Mouse (Mus musculus) cerebellum, postnatal 10 days (tissue): ENCODE data around the gene Ddx21.
A peak's percentile ranks its signal among the peaks of the same experiment; 100 is the strongest.
"Not testable (repeated sequence)": the region's sequence is repeated elsewhere in the genome, so short reads cannot be mapped to it uniquely, and the experiment has no call there.

Experiments
- DNase-seq, 2 experiments: peaks; one replicate each; pipeline ENCODE4 v3.0.0; 2021; ENCODE audit warnings: mixed read lengths in 2 of 2

Gene Ddx21

DNA sequence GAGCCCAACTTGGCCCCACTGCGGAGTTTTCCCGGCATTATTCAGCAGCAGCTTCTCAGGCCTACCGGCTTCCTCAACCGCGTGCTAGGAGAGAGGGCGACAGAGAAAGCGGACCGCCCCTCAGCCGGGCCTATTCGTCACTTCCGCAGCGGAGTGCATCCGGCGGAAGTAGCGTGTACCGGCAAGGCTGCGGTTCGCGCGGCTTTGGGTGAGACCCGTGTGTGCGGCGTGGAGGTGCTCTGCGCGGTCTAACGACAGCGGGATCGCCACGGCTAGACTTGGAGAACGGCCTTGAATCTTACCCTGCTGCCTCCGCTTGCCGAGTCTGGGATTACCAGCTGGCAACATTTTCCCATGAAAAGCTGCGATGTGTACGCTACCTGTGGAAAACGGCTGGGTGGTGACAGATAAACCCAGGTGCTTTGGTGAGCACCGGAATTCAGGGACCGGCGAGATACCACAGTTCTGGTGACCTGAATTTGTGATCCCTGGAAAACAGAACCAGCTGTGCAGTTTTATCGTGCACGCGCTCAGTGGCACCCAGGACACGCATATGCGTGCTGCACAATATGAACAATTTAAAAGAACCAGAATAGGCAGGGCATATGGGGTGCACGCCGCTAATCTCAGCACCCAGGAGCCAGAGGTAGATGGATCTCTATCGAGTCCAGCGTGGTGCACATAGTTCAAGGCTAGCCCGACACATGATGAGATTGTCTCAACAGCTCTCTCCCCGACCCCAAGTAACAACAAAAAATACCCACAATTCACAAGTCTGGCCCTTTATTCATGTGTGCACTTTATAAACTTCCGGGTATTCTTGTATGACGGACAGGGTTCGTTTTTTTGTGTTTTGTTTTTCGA, at the start of gene Ddx21:
TSS of gene Ddx21 (minus strand) at position 105 of the 864 bp plus-strand sequence.
- DNase-seq: peak; percentile 94 to 95

DNA sequence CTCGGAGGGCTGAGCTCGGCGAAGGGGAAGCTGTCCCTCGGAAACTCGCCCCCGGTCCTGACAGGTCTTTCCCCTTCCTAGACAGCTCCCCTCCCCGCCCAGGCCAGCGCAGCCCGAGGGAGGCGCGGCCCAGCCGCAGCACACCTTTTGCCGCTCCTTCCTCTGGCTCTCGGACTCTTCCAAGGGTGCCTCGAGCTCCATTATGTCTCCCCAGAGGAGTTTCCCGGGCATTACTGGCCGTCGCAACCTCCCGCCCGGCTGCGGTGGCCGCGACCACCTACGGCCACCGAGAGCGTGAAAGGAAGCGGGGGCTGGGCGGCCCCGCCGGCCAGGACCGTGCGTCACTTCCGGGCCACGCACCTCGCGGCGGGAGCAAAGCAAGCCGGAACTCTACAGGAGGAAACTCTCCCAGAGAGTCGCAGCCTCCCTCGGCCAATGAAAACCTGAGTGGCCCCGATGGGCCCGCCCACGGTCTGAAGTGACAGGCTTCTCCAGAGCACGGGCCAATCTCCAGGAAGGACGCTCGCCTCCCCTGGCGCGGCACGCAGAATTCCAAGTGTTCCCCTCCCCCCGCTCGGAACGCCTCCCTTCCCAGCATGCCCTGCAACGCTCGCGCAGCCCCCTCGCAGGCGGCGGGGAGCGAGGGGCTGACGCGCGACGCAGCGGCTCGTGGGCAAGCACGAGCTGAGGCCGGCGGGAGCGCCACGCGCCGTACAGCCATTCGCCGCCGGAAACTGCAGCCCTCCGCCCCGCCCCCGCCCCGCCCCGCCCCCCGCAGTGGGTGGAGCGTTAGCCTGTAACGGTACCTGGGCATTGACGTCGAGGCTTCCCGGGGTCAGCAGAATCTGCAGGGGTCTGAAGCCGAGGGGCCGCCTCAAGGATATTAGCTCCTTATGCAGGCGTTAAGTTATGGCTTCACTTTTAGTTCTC, 49.1 kb upstream of the Ddx21 start, which contains the start of gene Ddx50:
TSS of gene Ddx50 (minus strand) at position 338 of the 930 bp plus-strand sequence.
- peak; percentile 100 for DNase-seq

DNA sequence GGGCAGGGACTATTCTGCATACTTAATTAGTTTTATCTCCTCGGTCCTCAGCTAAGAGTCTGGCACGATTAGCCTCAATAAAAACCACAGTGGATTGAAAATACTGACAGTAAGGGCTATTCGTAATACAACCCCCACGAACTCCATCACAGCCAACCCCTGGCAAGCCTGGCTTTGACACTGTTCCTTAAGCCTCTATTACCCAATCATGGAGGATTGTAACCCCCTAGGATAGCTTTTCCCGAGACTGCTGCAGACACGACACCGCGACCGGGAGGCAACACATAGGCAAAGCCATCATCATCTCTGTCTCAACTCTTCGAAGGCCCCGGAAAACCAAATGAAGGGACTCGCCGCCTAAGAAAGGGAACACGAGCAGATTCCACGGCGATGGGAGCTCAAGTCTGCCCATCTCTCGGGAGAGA, 48.3 kb upstream of the Ddx21 start:
- no peak for DNase-seq

DNA sequence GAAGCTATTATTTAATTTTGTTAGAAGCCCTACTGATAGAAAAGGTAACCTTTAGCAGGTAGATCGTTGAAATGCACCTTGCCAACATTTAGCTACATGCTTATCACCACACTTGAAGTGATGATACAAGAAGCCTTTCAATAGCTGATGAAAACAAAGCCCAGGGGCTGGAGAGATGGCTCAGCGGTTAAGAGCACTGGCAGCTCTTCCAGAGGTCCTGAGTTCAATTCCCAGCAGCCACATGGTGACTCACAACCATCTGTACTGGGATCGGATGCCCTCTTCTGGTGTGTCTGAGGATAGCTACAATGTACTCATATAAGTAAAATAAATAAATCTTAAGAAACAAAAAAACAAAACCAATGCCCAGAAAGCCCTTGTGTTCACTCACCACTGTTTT, 2.1 kb upstream of the Ddx21 start:
- no peak for DNase-seq

DNA sequence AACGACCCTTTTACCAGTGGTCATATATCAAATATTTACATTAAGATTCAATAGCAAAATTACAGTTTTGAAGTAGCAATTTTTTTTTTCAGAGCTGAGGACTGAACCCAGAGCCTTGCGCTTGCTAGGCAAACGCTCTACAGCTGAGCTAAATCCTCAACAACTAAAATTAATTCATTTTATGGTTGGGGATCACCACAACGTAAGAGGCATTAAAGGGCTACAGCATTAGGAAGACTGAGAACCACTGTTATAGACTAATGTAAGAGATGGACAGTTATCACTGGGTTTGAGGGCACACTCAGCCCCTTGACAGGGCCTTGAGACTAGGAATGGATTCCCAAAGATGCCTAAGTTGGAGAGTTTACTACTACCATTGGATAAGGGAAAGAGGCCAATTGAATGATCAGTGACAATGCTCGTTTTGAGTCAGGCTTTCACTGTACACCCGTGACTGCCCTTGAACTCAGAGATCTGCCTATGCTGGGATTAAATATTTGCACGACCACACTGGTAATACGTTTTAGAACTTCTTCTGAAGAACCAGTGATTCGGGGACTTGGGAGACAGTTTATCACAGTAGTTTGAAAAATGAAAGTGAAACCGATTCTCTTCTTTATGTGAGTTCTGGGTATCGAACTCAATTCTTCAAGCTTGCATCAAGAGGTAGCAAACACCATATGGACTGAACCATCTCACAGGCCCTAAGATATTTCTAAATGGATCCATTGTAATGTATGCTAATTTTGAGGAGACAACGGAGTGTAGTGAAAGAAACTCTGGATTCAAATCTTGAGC, 1.4 kb upstream of the Ddx21 start:
- no peak for DNase-seq

DNA sequence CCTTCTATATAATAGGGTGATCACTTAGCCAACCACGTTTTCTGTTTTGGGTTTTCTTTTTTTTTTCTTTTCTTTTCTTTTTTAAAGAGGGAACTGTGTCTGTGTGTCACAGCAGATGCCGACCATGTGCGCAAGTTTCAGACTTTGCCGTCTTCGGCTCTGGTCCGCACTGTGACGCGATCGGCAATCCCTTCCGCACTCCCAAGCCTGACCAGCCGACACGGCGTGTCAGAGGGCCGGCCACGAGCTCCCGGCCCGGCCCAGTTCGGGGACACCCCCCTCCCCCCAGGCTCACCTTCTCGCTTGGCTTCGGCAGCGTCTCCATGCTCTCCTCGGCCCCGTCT, 276 bp downstream of the Ddx21 start:
- no peak for DNase-seq

DNA sequence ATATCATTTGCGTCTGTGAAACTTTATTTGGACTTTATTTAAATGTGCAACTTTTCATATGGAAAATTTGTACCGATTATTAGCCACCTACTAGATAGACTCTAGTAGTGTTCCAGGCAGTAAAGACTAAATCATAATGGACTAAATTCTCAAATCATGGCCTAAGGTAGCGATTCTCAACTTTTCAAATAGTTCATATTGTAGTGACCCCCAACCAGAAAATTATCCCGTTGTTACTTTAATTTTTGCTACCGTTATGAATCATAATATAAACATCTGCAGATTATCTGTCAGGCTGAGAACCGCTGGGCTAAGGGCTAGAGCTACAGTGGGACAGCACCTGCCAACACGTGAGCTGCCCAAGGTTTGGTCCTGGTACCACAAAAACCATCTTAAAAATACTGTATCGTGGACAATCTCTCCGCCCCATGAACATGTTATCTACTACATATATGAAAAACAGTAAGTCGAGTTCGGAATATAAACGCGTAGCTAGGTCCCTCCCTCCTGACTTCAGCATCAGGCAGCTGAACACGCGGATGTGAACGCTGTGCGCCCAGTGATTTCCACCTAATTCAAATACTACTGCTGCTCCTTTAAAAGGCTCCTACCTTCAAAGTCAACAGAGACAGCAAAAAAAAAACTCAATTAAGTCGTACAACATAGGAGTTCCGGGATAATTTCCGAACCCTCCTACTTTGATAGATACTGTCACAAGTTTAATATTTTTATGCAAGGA, 859 bp downstream of the Ddx21 start:
- no peak for DNase-seq

DNA sequence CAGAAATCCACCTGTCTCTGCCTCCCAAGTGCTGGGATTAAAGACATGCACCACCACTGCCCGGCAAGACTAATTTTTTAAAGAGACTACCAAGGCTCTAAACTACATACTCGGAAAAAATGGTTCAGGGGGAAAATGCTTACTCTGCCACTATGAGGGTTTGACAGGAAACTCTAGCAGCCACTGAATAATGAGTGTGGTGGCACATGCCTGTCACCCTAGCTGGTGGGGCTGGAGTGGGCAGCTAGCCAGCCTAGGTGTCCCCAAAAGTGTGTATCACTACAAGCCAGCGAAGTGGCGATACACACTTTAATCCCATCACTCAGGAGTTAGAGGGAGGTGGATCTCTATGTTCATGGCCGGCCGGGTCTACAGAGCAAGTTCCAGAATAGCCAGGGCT, 2.0 kb downstream of the Ddx21 start:
- no peak for DNase-seq

DNA sequence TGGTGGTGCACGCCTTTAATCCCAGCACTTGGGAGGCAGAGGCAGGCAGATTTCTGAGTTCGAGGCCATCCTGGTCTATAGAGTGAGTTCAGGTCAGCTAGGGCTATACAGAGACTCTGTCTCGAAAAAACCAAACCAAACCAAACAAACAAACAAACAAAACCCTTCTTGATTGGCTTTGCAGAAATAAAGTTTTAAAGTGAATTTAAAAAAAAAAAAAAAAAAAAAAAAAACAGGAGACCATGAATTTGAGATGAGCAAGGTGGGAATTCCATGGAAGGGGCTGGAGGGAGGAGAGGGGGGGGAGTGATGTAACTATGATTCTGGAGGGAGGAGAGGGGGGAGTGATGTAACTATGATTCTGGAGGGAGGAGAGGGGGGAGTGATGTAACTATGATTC, 2.8 kb downstream of the Ddx21 start:
- not testable (repeated sequence) for DNase-seq

DNA sequence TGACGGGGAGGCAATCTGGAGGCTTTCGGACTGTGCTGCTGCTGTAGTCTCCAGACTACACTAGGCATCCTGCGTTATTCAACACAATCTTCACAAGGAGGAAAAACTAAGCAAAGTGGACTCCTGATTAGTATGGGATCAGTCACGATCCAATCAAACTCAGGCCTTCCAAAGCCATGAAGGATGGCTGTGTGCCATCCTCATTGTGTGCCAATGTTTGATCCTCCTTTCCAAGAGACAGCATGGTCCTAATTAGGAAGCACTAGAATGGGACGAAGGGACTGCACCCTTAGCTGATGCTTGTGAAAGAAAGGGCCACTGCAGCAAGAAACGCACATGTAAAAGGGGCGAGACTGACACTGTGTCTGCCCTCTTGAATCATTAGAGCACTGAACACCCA, 9.6 kb downstream of the Ddx21 start:
- DNase-seq: peak; percentile 28

DNA sequence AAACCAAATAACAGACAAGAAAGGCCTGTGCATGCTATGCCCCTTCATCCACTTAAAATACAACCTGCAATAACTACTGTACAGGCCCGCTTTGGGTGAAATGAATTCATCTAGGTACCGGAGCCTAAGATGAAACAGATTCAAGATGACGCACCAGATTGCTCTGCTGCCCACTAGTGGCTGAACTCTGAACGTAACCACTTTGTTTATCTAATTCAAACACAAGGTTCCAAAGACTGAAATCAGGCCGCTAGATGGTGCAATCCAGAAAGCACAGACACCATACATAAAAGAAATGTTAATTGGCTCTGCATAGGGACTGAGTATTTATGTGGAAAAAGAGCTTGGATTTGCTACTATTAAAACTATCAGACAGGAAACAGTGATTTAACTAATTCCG, 11.9 kb downstream of the Ddx21 start:
- DNase-seq: peak; percentile 94 to 96

DNA sequence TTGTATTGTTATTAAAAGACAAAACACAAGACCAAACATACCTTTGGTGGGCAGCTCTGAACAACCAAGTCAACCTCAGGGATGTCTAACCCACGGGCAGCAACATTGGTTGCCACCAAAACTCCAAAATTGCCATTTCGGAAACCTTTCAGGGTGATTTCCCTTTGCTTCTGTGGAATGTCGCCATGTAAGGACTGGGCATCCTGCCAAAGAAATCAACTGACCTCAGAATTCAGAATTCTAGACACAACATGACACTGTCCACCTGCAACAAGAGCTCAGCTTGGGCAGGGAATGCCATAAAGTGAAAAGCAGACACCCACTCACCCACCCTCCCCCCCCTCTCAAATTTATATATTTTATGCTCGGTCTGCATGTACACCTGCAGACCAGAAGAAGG, 13.5 kb downstream of the Ddx21 start:
- peak; percentile 24 to 50 for DNase-seq

DNA sequence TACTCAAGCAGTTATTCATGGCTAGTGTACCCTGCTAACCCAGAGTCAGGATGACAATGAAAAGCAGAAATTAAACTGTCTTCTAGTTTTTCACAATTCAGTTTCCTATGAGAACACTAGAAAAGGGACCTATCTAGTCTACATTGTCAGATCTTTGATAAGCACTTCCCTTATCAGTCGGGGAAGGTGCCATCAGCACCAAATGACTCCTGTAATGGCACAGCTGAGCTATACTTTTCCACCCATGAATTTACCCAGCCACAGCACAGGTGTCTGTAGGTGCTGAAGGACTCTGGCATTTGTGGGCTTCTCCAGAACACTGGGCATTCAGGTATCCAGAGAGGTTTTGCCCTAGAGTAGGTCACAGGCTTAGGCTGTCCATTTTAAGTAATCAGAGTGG, 18.8 kb downstream of the Ddx21 start:
- no peak for DNase-seq

DNA sequence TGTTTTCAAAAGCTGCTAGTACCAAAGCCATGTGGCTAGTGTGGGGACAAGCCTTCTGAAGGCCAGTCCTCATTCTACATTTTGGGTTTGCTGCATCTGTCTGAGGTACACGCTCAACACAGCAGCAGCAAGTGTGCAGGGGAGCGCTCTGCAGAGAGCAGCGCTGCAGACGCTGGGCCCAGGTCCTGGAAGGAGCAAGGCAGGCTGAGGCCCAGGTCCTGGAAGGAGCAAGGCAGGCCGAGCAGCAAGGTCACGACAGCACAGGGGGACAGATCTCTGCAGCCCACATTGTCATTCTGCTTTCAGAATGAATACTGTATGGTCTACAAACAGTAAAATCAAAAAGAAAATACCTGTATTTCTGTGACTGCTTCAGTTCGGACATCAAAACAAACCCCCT, 19.4 kb downstream of the Ddx21 start:
- no peak for DNase-seq

DNA sequence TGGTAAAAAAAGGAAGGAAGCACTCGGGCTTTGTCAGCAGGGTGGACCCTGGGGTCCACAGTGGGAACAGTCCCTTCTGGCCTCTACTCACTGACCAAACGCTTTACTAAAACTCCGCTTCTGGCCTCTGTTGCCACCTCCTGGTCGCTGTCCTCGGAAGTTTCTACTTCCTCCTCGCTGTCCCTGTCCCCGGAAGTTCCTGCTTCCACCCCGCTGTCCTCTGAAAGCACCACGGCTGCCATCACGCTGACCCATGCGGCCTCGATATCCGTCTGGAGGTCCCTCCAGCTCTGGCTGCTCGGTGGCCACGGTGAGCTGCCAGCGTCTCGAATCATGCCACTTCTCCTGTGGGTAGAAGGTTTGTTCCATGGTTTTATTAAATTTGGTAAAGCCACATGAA, 19.8 kb downstream of the Ddx21 start:
- DNase-seq: no peak

DNA sequence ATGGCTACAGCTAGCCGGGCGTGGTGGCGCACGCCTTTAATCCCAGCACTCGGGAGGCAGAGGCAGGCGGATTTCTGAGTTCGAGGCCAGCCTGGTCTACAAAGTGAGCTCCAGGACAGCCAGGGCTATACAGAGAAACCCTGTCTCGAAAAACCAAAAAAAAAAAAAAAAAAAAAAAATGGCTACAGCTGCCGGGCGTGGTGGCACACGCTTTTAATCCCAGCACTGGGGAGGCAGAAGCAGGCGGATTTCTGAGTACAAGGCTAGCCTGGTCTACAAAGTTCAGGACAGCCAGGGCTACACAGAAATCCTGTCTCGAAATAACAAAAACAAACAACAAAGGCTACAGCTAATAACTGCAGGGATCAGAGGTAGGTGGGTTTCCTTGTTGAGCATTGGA, 23.0 kb downstream of the Ddx21 start:
- not testable (repeated sequence) for DNase-seq

DNA sequence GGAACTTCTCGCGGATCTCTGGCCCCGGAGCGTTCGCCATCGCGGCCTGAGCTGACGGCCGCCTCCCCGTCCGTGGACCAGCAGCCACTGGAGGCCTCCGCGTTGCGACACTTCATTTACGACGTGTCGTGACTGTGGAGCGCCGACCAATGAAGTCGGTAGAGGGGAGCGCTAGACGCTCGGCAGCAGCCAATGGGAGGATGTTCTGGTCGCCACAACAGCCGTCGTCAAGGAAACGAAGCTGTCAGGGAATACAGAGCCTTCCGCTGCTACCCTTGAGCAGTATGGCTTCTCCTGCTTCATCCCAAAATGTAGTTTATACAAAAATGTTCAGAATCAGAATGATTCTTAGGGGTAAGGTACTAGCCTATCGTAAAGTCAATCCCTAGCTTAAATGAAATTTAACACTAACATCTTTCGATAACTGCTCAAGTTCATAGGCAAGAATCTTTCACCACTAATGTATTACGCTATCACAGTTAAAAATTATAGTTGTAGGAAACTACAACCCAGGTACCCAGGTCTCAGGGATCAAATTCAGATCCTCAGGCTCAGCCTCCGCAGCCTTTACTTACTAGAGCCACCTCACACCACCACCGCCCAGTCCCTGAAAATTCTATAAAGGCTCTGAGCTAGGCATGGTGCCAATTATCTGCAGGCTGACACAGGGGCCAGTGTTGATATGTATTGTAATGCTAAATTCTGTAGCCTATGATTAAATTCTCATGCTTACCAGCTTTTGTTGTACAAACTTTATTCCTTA, 23.6 kb downstream of the Ddx21 start, which contains the start of gene Kif1bp:
TSS of gene Kif1bp (minus strand) at position 120 of the 763 bp plus-strand sequence.
- peak; percentile 97 for DNase-seq

DNA sequence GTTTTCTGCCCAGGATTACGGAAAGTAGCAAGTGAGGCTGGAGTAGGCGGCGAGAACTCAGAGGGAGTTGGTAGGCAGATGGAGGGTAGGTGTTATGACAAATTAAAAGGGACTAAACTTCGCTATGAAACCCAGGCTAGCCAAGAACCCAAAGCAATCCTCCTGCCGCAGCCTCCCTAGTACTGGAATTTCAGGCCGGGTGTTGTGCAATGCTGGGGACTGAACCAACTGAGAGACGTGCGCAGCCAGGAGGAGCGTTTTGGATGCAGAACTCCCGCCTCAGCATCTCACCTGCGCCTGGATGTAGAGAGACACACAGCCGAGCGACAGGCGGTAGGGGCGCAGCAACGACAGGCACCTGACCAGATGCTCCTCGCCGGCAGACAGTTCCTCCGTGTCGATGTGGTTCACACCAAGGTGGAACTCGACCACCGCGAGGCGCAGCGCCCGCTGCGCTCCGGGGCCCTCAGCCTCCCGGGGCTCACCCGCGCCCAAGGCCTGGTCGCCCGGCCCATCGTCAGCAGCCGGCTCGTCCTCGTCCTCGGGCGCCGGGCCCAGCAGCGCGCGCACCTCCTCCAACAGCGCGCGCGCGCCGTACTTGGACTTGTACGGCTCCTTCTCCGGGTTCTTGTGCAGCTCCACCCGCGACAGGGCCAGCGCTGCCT, 24.3 kb downstream of the Ddx21 start:
- no peak for DNase-seq

DNA sequence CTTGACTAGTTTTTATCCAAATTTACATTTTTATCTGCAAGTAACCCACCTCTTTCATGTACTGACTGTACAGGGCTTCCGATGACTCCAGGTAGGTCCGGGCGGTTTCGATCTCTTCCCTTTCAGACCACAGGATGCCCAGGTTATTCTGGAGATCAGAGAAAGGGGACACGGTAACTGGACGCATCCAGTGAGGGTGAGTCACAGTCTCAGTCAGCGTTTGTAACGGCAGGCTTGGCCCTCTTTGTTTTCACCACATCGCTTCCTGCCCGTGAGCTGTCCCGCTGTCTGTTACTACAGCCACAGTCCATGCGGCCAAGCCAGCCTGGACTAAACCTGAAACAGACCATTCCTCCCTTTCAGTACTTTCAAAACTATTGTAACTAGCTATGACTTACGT, 27.1 kb downstream of the Ddx21 start:
- DNase-seq: no peak

DNA sequence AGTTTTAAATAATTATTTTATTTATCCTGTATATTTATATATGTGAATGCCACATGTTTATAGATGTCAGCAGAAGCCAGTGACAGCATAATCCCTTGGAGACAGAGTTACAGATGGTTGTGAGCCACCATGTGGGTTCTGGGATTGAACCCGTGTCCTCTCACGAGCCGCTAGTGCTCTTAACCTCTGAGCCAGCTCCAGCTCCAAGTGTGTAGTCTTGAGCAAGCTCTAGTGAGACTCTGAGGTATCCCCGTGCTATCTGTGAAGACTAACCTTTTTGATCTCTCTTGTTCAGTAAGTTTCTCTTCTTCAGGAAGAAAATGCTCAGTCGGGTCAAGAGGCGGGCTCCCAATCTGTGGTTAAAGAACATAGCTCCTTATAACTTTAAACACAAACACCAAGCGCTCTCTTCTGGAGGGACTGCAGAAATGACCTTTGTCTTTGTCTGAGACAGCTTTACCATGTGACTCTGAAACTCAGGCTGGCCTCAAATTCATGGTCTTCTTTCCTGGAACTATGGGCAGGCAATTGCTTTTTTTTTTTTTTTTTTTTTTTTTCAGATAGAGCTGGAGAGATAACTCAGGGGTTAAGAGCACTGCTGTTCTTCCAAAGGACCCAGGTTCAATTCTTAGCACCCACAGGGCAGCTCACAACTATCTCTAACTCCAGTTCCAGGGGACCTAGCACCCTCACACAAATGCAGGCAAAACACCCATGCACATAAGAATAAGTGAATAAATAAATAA, 31.8 kb downstream of the Ddx21 start:
- no peak for DNase-seq
